Mouse (Mus musculus): Measurements from ENCODE around the gene Slc22a6.

DNA sequence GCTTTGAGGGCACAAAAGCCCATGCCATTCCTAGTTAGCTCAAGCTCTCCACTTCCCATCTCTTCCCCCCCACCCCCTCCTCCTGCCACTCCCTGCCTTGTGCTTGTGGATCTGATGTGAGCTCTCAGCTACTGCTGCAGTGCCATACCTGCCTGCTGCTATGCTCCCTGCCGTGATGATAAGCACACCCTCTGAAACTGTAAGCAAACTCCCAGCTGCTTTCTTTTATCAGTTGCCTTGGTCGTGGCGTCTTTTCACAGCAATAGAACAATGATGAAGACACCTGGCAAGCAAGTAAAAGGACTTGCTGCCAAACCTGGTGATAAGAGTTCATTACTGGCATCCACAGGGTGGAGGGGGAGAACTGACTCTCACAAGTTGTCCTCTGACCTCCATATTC is 45.4 kb upstream of the Slc22a6 start:
- TF ChIP-seq POLR2A (IDR thresholded peaks at IDR 0.05; ENCODE audit: control insufficient read depth in 1 of 2, insufficient read depth in 1 of 2, low read depth in 1 of 2, low read length in 2 of 2, poor library complexity in 1 of 2): no peak
- TF ChIP-seq CTCF (IDR thresholded peaks at IDR 0.05 in 2 of 3, conservative IDR thresholded peaks at IDR 0.05 in 1 of 3; ENCODE audit: control insufficient read depth in 1 of 3, insufficient read depth in 1 of 3, low read depth in 2 of 3, low read length in 3 of 3, poor library complexity in 1 of 3, severe bottlenecking in 1 of 3): no peak
- TF ChIP-seq MYC (IDR thresholded peaks at IDR 0.05; ENCODE audit: low read depth, low read length): no peak
- no peak for TF ChIP-seq HCFC1 (IDR thresholded peaks at IDR 0.05; ENCODE audit: low read depth, low read length)
- no peak for TF ChIP-seq SIN3A (IDR thresholded peaks at IDR 0.05; ENCODE audit: low read length)
- no peak for TF ChIP-seq CHD2 (IDR thresholded peaks at IDR 0.05; ENCODE audit: low read length)
- no peak for TF ChIP-seq GABPA (IDR thresholded peaks at IDR 0.05; ENCODE audit: low read depth, low read length)
- no peak for TF ChIP-seq JUND (IDR thresholded peaks at IDR 0.05; ENCODE audit: low read depth, low read length)
- TF ChIP-seq KAT2A (conservative IDR thresholded peaks at IDR 0.05; ENCODE audit: low read depth, low read length): no peak
